Mouse (Mus musculus) limb, embryonic 13.5 days (tissue): ENCODE measurements around the gene Padi6. TPM values are rescaled to one million over a fixed set of nuclear protein-coding genes. Genes with fewer than 3 reads are reported as not detected.

Experiments used
- ATAC-seq: fragments of 200-750 bp; cut with Nextera tagmentation; 2 replicates; pipeline ENCODE4 v1.8.0; 2017; ENCODE audit warnings: low read depth, moderate number of reproducible peaks, moderate TSS enrichment; ENCODE audit not compliant: low FRiP score
- H3K27ac ChIP-seq: fragments of 300-500 bp; sonication (generic); 2 replicates; pipeline ENCODE4 v1.5.1; 2015; ENCODE audit warnings: inconsistent platforms, mild to moderate bottlenecking, moderate library complexity
- H3K27me3 ChIP-seq: fragments of 300-500 bp; sonication (generic); 2 replicates; pipeline ENCODE4 v1.6.1; 2015; ENCODE audit warnings: mild to moderate bottlenecking, inconsistent platforms
- H3K36me3 ChIP-seq: fragments of 300-500 bp; sonication (generic); 2 replicates; pipeline ENCODE4 v1.6.1; 2015; ENCODE audit warnings: inconsistent platforms, mild to moderate bottlenecking, moderate library complexity
- H3K4me1 ChIP-seq: fragments of 300-500 bp; sonication (generic); 2 replicates; pipeline ENCODE4 v1.6.1; 2015; ENCODE audit warnings: inconsistent platforms
- H3K4me2 ChIP-seq: fragments of 300-500 bp; sonication (generic); replicated peaks from 2 replicates; pipeline ENCODE4 v1.6.1; 2015; ENCODE audit warnings: inconsistent platforms, mild to moderate bottlenecking, moderate library complexity
- H3K4me3 ChIP-seq: fragments of 300-500 bp; sonication (generic); 2 replicates; pipeline ENCODE4 v1.5.1; 2015; ENCODE audit warnings: moderate library complexity, mild to moderate bottlenecking, inconsistent platforms
- H3K9ac ChIP-seq: fragments of 300-500 bp; sonication (generic); 2 replicates; pipeline ENCODE4 v1.6.1; 2015; ENCODE audit warnings: mild to moderate bottlenecking, inconsistent platforms
- H3K9me3 ChIP-seq: fragments of 300-500 bp; sonication (generic); 2 replicates; pipeline ENCODE4 v1.6.1; 2016; ENCODE audit warnings: inconsistent platforms
- WGBS: fragments of 180-500 bp; shearing (Covaris S2); methylation state at CpG from one replicate; pipeline ENCODE4 v1.1.7; 2015; 5-methylcytosine and 5-hydroxymethylcytosine counted together
- polyA plus RNA-seq: library from polyadenylated mRNA; unstranded; fragments of >200 nt; fragmentation: Nextera tagmentation; extraction: Ambion mirVana; gene quantifications from 2 replicates; pipeline ENCODE4 v1.2.1, GENCODE M21; 2015

Padi6 gene
- polyA plus RNA-seq, 1 experiment from 2014 or later = not detected

GRCm38 (mm10) chr4:140691481-140691880 is 51.0 kb downstream of the Padi6 start:
- no peak for ATAC-seq
- Histone ChIP-seq H3K27ac (no peak overlapping the region), H3K4me1 (peaks cover 9% of the 10 kb centered on the region), H3K4me2 (no peak overlapping the region), H3K9ac (no peak overlapping the region), H3K27me3 (no peaks in the 10 kb centered on the region), H3K36me3 (no peaks in the 10 kb centered on the region), H3K9me3 (no peaks in the 10 kb centered on the region), H3K4me3 (no peak overlapping the region)
- WGBS = 73% methylated on average over 7 of the region's 7 CpGs

- 57% methylated on average over 16 of the region's 16 CpGs for WGBS
- Histone ChIP-seq H3K4me1 (peaks cover 9% of the 10 kb centered on the region), H3K27me3 (0 out of 2 replicates have a peak, but pooled peaks cover 4% of the 10 kb centered on the region), H3K9ac (no peak overlapping the region), H3K36me3 (no peaks in the 10 kb centered on the region), H3K27ac (no peak overlapping the region), H3K9me3 (no peaks in the 10 kb centered on the region), H3K4me2 (no peak overlapping the region), H3K4me3 (no peak overlapping the region)
- no peak for ATAC-seq
These were observed 52.4 kb downstream of the Padi6 start for GRCm38 (mm10) chr4:140689873-140690655.

- H3K4me1 ChIP-seq = peaks cover 20% of the 10 kb centered on the region
- H3K4me2 ChIP-seq = no peak overlapping the region
- H3K4me3 ChIP-seq = no peak overlapping the region
- WGBS = 75% methylated on average over 5 of the region's 5 CpGs
- H3K9me3 ChIP-seq = no peaks in the 10 kb centered on the region
- H3K9ac ChIP-seq = no peak overlapping the region
- H3K27me3 ChIP-seq = 0 out of 2 replicates have a peak, but pooled peaks cover 4% of the 10 kb centered on the region
- ATAC-seq = no peak
- no peak overlapping the region for H3K27ac ChIP-seq
- no peaks in the 10 kb centered on the region for H3K36me3 ChIP-seq
These were observed 53.5 kb downstream of the Padi6 start for GRCm38 (mm10) chr4:140688826-140689425.

GRCm38 (mm10) chr4:140688044-140688825 is 54.2 kb downstream of the Padi6 start:
- 40% methylated on average over 12 of the region's 12 CpGs for WGBS
- H3K36me3 ChIP-seq = no peaks in the 10 kb centered on the region
- ATAC-seq = no peak

GRCm38 (mm10) chr4:140684881-140685303 is 57.6 kb downstream of the Padi6 start:
- no peak overlapping the region for H3K27ac ChIP-seq
- H3K36me3 ChIP-seq = no peaks in the 10 kb centered on the region
- 0 out of 2 replicates have a peak, but pooled peaks cover 4% of the 10 kb centered on the region for H3K27me3 ChIP-seq
- H3K4me1 ChIP-seq = peaks cover 20% of the 10 kb centered on the region
- H3K9me3 ChIP-seq = no peaks in the 10 kb centered on the region
- H3K4me3 ChIP-seq = no peak overlapping the region
- 17% methylated on average over 6 of the region's 6 CpGs for WGBS
- H3K4me2 ChIP-seq = peak overlapping the region; percentile 60
- H3K9ac ChIP-seq = no peak overlapping the region
- no peak; the same call in 1 of the 2 replicates for ATAC-seq

More at GRCm38 (mm10) chr4:140688044-140688825, 54.2 kb downstream of the Padi6 start:
- no peak overlapping the region for H3K4me3 ChIP-seq
- no peak overlapping the region for H3K9ac ChIP-seq
- no peak overlapping the region for H3K27ac ChIP-seq
- H3K9me3 ChIP-seq = no peaks in the 10 kb centered on the region
- H3K4me1 ChIP-seq = peaks cover 26% of the 10 kb centered on the region
- no peak overlapping the region for H3K4me2 ChIP-seq
- 0 out of 2 replicates have a peak, but pooled peaks cover 4% of the 10 kb centered on the region for H3K27me3 ChIP-seq

- Histone ChIP-seq H3K9me3 (no peaks in the 10 kb centered on the region), H3K4me3 (peak overlapping the region; percentile 17), H3K9ac (peak overlapping the region; percentile 32; the same call in 1 of the 2 replicates), H3K27ac (no peak overlapping the region), H3K27me3 (0 out of 2 replicates have a peak, but pooled peaks cover 4% of the 10 kb centered on the region), H3K36me3 (no peaks in the 10 kb centered on the region), H3K4me1 (peaks cover 23% of the 10 kb centered on the region), H3K4me2 (peak overlapping the region; percentile 60)
- peak; percentile 60 for ATAC-seq
- 1% methylated on average over 16 of the region's 16 CpGs for WGBS
These were observed 58.1 kb downstream of the Padi6 start for GRCm38 (mm10) chr4:140684141-140684871.

- no peaks in the 10 kb centered on the region for H3K36me3 ChIP-seq
- peak overlapping the region; percentile 60 for H3K4me2 ChIP-seq
- 24% methylated on average over 8 of the region's 8 CpGs for WGBS
- peaks cover 23% of the 10 kb centered on the region for H3K4me1 ChIP-seq
- no peak overlapping the region for H3K4me3 ChIP-seq
- no peaks in the 10 kb centered on the region for H3K9me3 ChIP-seq
- 0 out of 2 replicates have a peak, but pooled peaks cover 4% of the 10 kb centered on the region for H3K27me3 ChIP-seq
- no peak for ATAC-seq
- H3K9ac ChIP-seq = no peak overlapping the region
- no peak overlapping the region for H3K27ac ChIP-seq
These were observed 58.8 kb downstream of the Padi6 start for GRCm38 (mm10) chr4:140683608-140684007.

GRCm38 (mm10) chr4:140680731-140681397 is 61.6 kb downstream of the Padi6 start:
- 40% methylated on average over 8 of the region's 8 CpGs for WGBS
- Histone ChIP-seq H3K27me3 (0 out of 2 replicates have a peak, but pooled peaks cover 3% of the 10 kb centered on the region), H3K4me2 (no peak overlapping the region), H3K9ac (no peak overlapping the region), H3K36me3 (no peaks in the 10 kb centered on the region), H3K9me3 (no peaks in the 10 kb centered on the region), H3K4me1 (peaks cover 20% of the 10 kb centered on the region), H3K27ac (no peak overlapping the region), H3K4me3 (no peak overlapping the region)
- no peak for ATAC-seq

- Histone ChIP-seq H3K4me3 (no peak overlapping the region), H3K4me1 (peaks cover 17% of the 10 kb centered on the region), H3K9ac (no peak overlapping the region), H3K9me3 (no peaks in the 10 kb centered on the region), H3K4me2 (peak overlapping the region; percentile 37), H3K27ac (no peak overlapping the region), H3K27me3 (no peaks in the 10 kb centered on the region), H3K36me3 (no peaks in the 10 kb centered on the region)
- 33% methylated on average over 15 of the region's 18 CpGs for whole genome bisulfite sequencing
- ATAC-seq = no peak
These were observed 62.6 kb downstream of the Padi6 start for GRCm38 (mm10) chr4:140679723-140680380.

GRCm38 (mm10) chr4:140679038-140679437 is 63.4 kb downstream of the Padi6 start:
- 11% methylated on average over 5 of the region's 5 CpGs for WGBS
- no peak overlapping the region for H3K27ac ChIP-seq
- no peaks in the 10 kb centered on the region for H3K9me3 ChIP-seq
- H3K9ac ChIP-seq = no peak overlapping the region
- peaks cover 9% of the 10 kb centered on the region for H3K4me1 ChIP-seq
- no peak for ATAC-seq
- H3K4me2 ChIP-seq = no peak overlapping the region
- no peak overlapping the region for H3K4me3 ChIP-seq
- no peaks in the 10 kb centered on the region for H3K36me3 ChIP-seq
- H3K27me3 ChIP-seq = no peaks in the 10 kb centered on the region
